Mouse (Mus musculus) spleen, adult 2 months (tissue): Measurements from ENCODE around the gene Wdfy3.

Experiments used
- CTCF ChIP-seq: fragments of 200-500 bp; IDR thresholded peaks from 2 replicates; pipeline ENCODE4 v1.5.1; 2011; ENCODE audit warnings: mild to moderate bottlenecking, inconsistent platforms; ENCODE audit not compliant: insufficient read depth, insufficient read length, insufficient replicate concordance; ENCODE audit errors: extremely low read depth
- POLR2A ChIP-seq: fragments of 200-500 bp; IDR thresholded peaks from 2 replicates; pipeline ENCODE4 v1.6.1; 2011; ENCODE audit warnings: low read depth, low read length, inconsistent platforms

- TF ChIP-seq CTCF: no peak
- no peak for TF ChIP-seq POLR2A
Observed at GRCm38 (mm10) chr5:102048416-102048815, 21.3 kb downstream of the Wdfy3 start.
